Mouse (Mus musculus): ENCODE results near the gene Ttc1. TPM values are rescaled to one million over a fixed set of nuclear protein-coding genes. Genes with fewer than 3 reads are reported as not detected.

Gene Ttc1
- polyA plus RNA-seq (2015; fragmentation: Nextera tagmentation; extraction: Ambion mirVana), result 80.6 and 89.7 TPM in 2 replicates

DNA sequence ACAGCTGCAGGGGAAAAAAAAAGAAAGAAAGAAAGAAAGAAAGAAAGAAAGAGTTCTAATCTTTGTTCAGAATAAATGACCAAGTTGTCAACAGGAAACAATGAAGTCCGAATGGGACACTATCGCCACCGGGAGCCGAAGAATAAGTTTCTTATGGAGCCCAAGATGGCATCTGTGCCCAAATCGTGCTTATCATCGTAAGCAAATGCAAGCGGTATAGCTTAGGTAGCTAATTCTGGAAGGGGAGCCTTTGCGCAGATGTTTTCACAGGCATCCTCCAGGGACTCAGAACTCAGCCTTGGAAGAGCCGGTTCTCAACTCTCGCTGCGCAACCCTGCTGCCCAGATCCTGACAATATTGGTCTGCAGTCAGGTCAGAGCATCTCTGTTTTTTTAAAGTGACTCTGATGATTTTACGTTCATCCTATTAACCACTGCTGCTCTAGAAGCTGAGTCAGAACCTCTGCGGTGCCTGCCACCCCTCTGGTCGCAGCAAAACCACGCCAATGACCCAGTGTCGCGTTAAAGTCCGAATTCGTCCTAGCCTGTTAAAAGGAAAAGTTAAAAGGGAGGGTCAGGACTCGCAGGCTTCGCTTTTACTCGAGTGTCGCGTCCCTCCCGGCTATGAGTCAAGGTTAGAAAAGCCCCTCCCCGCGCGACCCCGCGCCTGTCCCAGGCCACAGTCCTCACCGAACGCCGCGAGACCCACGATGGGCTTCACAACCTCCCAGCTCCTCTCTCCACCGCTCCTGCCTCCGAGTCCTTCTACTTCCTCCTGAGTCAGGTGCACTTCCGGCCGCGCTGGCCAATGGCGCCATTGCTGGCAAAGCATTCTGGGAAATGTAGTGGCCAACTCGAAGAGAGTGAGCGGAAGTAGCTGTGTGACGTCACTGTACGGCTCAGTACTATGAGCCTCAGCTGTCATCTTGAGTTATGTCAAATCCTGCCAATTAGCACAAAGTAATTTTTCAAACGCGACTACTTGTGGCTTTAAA is at the start of gene Ttc1:
Gene Ttc1 (minus strand): TSS at position 776 of the 994 bp plus-strand sequence.
- H3K27me3 ChIP-seq, result no peaks in the 10 kb centered on the region
- peak within 1 kb of the TSS; percentile 84 for H3K9ac ChIP-seq
- H3K36me3 ChIP-seq (ENCODE audit: poor library complexity, severe bottlenecking), result peaks cover 24% of the 10 kb centered on the region
- H3K27ac ChIP-seq, result 0 out of 2 replicates have a peak within 1 kb of the TSS, but pooled peaks have one; percentile 37
- H3K4me1 ChIP-seq, result peaks cover 9% of the 10 kb centered on the region
- peak within 1 kb of the TSS; percentile 94 for H3K4me2 ChIP-seq
- H3K4me3 ChIP-seq, result peak within 1 kb of the TSS; percentile 74
- ATAC-seq, result peak; percentile 100
- no peaks in the 10 kb centered on the region for H3K9me3 ChIP-seq (replicated peaks)
- 3% methylated on average over 47 of the region's 47 CpGs for WGBS

DNA sequence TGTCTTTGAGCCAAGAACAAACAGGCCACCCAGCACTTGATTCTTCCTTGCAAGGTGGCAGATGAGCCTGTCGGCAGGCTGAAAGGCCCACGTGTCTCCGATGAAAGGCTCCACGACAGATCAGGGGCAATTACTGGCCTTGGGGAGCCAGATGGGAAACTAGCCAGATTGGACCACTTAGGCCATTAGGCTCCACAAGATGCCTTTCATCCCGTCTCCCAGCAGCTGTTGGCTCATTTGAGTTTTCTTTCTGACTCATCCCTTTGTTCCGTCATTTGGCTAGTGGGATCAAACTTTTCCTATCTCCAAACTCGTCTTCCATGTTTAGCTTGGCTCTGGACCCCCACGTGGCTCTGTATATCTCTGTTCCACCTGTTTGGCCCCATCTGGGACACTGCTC is 48.2 kb upstream of the Ttc1 start:
- H3K4me2 ChIP-seq, result no peak overlapping the region
- WGBS, result 67% methylated on average over 8 of the region's 8 CpGs
- H3K4me1 ChIP-seq, result no peaks in the 10 kb centered on the region
- ATAC-seq, result no peak
- no peaks in the 10 kb centered on the region for H3K9me3 ChIP-seq (replicated peaks)
- H3K36me3 ChIP-seq (ENCODE audit: poor library complexity, severe bottlenecking), result no peaks in the 10 kb centered on the region
- no peak overlapping the region for H3K27ac ChIP-seq
- no peaks in the 10 kb centered on the region for H3K27me3 ChIP-seq
- no peak overlapping the region for H3K4me3 ChIP-seq
- no peak overlapping the region for H3K9ac ChIP-seq

DNA sequence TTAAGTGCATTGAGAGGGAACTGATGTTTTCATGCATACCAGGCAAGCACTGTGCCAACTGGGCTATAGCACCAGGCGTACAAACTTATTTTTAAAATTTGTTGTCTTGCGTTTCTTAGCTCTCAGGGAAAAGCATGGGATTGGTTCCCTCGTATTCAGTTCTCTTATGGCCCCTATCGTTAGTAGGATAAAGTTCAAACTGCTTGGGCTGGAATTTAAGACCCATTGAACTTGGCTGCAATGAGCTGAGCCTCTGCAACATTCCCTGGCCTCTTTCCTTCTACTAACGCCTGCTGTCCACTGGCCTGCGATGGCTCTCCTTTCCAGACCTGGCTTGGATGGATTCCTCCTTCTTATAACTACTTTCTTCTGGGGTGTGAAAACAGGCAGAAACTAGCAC is 42.6 kb upstream of the Ttc1 start:
- WGBS, result 85% methylated on average over 6 of the region's 6 CpGs
- Histone ChIP-seq H3K4me1 (no peaks in the 10 kb centered on the region), H3K27me3 (no peaks in the 10 kb centered on the region), H3K4me3 (no peak overlapping the region), H3K36me3 (ENCODE audit: poor library complexity, severe bottlenecking) (no peaks in the 10 kb centered on the region), H3K9ac (no peak overlapping the region), H3K27ac (no peak overlapping the region), H3K4me2 (no peak overlapping the region), H3K9me3 (replicated peaks) (no peaks in the 10 kb centered on the region)
- ATAC-seq, result no peak

DNA sequence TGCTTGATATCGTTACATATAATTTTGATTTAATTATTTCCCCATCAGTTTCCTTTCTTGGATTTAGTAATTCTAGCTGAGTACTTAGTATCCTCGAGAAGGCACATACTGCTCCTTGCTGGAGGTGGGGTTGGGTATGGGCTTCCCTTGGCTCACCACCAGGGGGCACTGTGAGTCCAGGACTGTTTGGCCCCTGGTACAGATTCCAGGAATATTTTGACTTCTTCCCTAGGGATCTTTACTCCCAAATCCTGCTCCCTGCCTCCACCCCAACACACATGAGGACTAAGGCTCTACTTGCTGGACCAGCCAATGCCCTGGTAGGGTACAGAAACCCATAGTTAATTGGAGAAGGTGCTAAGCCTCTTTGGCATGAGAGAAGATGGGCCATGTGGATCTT is 36.0 kb upstream of the Ttc1 start:
- Histone ChIP-seq H3K27ac (no peak overlapping the region), H3K4me3 (no peak overlapping the region), H3K9ac (no peak overlapping the region), H3K27me3 (0 out of 2 replicates have a peak, but pooled peaks cover 14% of the 10 kb centered on the region), H3K4me1 (no peaks in the 10 kb centered on the region), H3K4me2 (no peak overlapping the region), H3K36me3 (ENCODE audit: poor library complexity, severe bottlenecking) (no peaks in the 10 kb centered on the region), H3K9me3 (replicated peaks) (no peaks in the 10 kb centered on the region)
- ATAC-seq, result peak; percentile 75
- 12% methylated on average over 2 of the region's 2 CpGs for WGBS

DNA sequence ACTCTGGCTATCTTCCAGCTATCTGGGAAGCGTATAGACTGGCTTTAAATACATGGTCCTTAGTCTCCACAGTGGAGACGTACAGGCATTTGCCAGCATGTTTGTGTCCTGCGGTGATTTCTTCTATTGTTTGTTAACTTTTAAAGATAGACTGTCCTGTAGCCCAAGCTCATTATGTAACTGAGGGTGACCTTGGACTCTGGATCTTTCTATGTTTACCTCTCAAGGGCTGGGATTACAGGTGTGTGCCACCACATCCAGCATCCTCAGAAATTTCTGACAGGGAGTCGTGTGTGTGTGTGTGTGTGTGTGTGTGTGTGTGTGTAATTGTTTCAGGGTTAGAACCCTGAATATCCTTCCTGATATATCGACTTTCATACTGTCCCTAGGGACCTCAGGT is 35.3 kb upstream of the Ttc1 start:
- H3K27me3 ChIP-seq, result 0 out of 2 replicates have a peak, but pooled peaks cover 14% of the 10 kb centered on the region
- no peak for ATAC-seq
- no peak overlapping the region for H3K27ac ChIP-seq
- H3K4me1 ChIP-seq, result no peaks in the 10 kb centered on the region
- H3K9ac ChIP-seq, result no peak overlapping the region
- no peaks in the 10 kb centered on the region for H3K9me3 ChIP-seq (replicated peaks)
- 77% methylated on average over 5 of the region's 5 CpGs for whole genome bisulfite sequencing
- no peak overlapping the region for H3K4me3 ChIP-seq
- H3K36me3 ChIP-seq (ENCODE audit: poor library complexity, severe bottlenecking), result no peaks in the 10 kb centered on the region
- H3K4me2 ChIP-seq, result no peak overlapping the region

DNA sequence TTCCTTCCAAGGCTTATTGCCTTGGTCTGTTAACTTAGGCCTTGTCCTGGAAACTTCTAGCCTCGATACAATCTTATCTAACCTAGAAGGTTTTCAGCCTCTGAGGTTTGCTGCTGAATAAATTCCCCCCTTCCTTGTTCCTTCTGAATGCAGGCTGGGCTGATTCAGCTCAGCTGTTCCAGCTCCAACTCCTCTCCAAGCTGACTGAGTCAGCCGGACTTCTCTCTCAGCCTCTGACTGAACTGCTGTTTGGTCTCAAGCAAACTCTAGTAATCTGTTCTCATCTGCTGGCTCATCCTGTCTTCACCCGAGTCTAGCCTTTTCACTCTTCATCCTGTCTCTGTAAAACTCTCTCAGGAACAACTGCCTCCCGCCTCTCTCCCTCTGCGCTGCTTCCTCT is 31.7 kb upstream of the Ttc1 start:
- ATAC-seq, result no peak
- Histone ChIP-seq H3K9ac (no peak overlapping the region), H3K4me1 (peaks cover 11% of the 10 kb centered on the region), H3K4me3 (no peak overlapping the region), H3K36me3 (ENCODE audit: poor library complexity, severe bottlenecking) (no peaks in the 10 kb centered on the region), H3K4me2 (no peak overlapping the region), H3K9me3 (replicated peaks) (no peaks in the 10 kb centered on the region), H3K27ac (no peak overlapping the region), H3K27me3 (peaks cover 34% of the 10 kb centered on the region)
- 82% methylated on average over 5 of the region's 5 CpGs for WGBS

DNA sequence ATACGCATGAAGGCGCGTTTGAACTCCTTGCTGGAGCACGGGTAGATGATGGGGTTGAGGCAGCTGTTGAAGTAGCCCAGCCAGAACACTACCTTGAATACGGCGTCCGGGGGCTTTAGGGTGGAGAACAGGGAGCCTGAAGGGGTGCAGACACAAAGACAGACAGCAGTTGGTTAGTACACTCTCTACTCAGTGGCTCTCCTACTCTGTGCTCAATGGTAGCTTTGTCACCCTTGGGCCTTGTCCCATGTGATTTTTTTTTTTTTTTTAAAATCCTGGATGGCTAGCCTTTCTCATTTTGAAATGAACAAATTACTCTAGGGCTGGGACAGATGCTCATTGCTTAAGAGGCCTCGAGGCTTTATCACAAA is 28.5 kb upstream of the Ttc1 start:
- Histone ChIP-seq H3K36me3 (ENCODE audit: poor library complexity, severe bottlenecking) (no peaks in the 10 kb centered on the region), H3K4me1 (peaks cover 11% of the 10 kb centered on the region), H3K4me3 (peak overlapping the region; percentile 40), H3K9ac (peak overlapping the region; percentile 9; the same call in 1 of the 2 replicates), H3K27ac (no peak overlapping the region), H3K9me3 (replicated peaks) (no peaks in the 10 kb centered on the region), H3K4me2 (peak overlapping the region; percentile 67), H3K27me3 (peaks cover 34% of the 10 kb centered on the region)
- 0 out of 2 replicates have a peak, but pooled peaks have one; percentile 50 for ATAC-seq
- 19% methylated on average over 8 of the region's 8 CpGs for WGBS

DNA sequence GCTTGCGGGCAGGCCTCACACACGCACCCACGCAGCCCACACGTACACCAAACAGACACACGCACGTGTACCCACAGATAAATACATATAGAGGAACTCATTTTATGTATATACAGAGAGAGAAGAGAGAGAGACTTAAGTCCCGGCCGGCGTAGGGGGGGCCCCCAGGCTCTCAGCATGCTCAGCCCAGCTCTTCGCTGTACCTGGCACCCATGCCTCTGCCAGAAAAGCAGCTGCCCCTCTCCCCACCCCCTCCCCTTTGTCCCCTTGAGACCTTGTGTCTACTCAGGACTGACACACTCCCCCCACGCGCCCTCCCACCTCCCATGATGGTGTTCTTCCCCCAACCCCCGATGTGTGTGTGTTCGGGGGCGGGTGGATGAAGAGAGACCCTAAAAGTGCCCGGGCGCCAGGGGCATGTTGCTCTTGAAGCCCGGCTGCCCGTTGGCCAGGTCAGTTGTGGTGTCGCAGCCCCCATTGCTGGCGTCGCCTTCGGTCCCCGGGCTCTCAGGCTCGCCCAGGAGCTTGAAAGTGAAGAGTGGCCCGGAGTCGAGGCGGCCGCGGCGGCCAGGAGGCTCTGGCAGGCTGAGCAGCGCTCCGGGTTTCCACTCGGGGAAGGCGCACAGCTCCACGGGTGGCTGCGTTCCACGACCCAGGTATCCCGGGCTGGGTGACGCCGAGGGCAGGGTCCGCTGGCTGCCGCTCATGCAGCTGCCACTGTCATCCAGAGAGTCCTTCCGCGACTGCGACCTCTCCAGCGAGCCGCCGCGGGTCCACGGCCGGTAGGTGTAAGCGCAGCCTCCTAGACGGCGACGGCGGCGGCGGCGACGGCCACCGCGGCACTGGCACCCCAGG is 27.9 kb upstream of the Ttc1 start:
- Histone ChIP-seq H3K4me1 (peaks cover 11% of the 10 kb centered on the region), H3K9me3 (replicated peaks) (no peaks in the 10 kb centered on the region), H3K4me2 (peak overlapping the region; percentile 67), H3K9ac (peak overlapping the region; percentile 9; the same call in 1 of the 2 replicates), H3K4me3 (peak overlapping the region; percentile 40), H3K27ac (no peak overlapping the region), H3K27me3 (peaks cover 34% of the 10 kb centered on the region), H3K36me3 (ENCODE audit: poor library complexity, severe bottlenecking) (no peaks in the 10 kb centered on the region)
- WGBS, result 14% methylated on average over 57 of the region's 63 CpGs
- ATAC-seq, result peak; percentile 55; the same call in 1 of the 2 replicates

DNA sequence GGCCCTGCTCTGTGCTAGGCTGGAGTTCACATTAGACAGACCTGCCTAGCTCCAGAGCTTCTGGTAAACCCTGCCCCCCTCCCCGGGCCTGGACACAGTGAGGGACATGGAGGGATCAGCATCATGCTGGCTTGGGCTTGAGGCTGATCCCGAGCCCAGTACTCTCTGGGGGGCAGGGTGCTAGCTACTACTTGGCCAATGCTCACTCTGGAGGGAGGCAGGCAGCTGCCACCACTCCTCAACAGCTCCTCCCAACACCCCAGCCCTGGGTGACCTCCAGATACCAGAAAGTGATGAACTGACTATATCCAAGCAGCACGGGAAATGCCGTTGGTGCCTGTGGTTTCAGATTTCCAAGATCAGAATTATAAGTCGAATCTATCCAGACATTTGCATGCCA is 25.9 kb upstream of the Ttc1 start:
- Histone ChIP-seq H3K4me2 (no peak overlapping the region), H3K4me1 (peaks cover 11% of the 10 kb centered on the region), H3K27me3 (peaks cover 35% of the 10 kb centered on the region), H3K9me3 (replicated peaks) (no peaks in the 10 kb centered on the region), H3K27ac (no peak overlapping the region), H3K36me3 (ENCODE audit: poor library complexity, severe bottlenecking) (no peaks in the 10 kb centered on the region), H3K9ac (no peak overlapping the region), H3K4me3 (no peak overlapping the region)
- ATAC-seq, result no peak
- WGBS, result 70% methylated on average over 5 of the region's 5 CpGs

DNA sequence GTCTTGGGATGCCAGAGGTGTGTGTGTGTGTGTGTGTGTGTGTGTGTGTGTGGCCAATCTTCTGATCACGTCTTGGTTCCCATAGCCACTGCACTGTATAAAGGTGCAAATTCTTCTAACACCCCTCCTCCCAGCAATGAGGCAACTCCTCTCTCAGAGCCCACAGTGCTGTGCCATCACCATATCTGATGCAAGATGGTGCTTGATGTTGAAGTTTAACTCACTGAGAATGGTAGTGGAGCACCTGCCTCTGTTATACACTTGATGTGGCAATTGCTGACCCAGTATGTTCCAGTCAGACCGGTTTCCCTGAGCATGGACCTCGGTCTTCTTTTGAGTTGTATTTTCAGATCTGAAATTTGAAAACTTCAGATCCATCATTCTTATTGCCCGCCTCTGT is 22.3 kb upstream of the Ttc1 start:
- Histone ChIP-seq H3K4me1 (0 out of 2 replicates have a peak, but pooled peaks cover 3% of the 10 kb centered on the region), H3K36me3 (ENCODE audit: poor library complexity, severe bottlenecking) (no peaks in the 10 kb centered on the region), H3K27ac (no peak overlapping the region), H3K4me3 (no peak overlapping the region), H3K4me2 (no peak overlapping the region), H3K9ac (no peak overlapping the region), H3K27me3 (peaks cover 40% of the 10 kb centered on the region), H3K9me3 (replicated peaks) (no peaks in the 10 kb centered on the region)
- no peak for ATAC-seq
- 82% methylated on average over 4 of the region's 4 CpGs for WGBS

DNA sequence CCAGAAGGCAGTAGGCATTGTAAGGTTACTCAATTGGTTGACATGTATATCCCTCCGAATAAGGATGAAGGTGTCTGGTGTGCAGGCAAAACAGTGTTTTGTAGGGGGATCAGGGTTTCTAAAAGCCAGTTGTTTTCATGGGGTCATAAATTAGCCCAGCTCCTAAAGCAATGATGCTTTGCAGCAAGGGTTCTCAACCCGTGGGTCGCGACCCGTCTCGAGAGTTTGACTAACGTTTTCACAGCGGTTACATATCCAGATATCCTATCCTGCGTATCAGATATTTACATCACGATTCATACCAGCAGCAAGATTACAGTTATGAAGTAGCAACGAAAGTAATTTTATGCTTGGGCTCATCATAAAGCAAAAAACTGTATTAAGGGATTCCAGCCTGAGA is 19.9 kb upstream of the Ttc1 start:
- H3K9me3 ChIP-seq (replicated peaks), result no peaks in the 10 kb centered on the region
- ATAC-seq, result no peak
- peaks cover 37% of the 10 kb centered on the region for H3K27me3 ChIP-seq
- no peaks in the 10 kb centered on the region for H3K36me3 ChIP-seq (ENCODE audit: poor library complexity, severe bottlenecking)
- no peak overlapping the region for H3K4me2 ChIP-seq
- no peak overlapping the region for H3K27ac ChIP-seq
- no peak overlapping the region for H3K4me3 ChIP-seq
- H3K9ac ChIP-seq, result no peak overlapping the region
- H3K4me1 ChIP-seq, result 0 out of 2 replicates have a peak, but pooled peaks cover 3% of the 10 kb centered on the region
- WGBS, result 76% methylated on average over 11 of the region's 11 CpGs

Measured in forebrain, embryonic 13.5 days (tissue).